Mouse (Mus musculus): ENCODE data around the gene Llgl2. TPM values are rescaled to one million over a fixed set of nuclear protein-coding genes. Genes with fewer than 3 reads are reported as not detected.

The Llgl2 gene
- total and polyA plus RNA-seq, 2 experiments, result 15.8 to 46.8 TPM

DNA sequence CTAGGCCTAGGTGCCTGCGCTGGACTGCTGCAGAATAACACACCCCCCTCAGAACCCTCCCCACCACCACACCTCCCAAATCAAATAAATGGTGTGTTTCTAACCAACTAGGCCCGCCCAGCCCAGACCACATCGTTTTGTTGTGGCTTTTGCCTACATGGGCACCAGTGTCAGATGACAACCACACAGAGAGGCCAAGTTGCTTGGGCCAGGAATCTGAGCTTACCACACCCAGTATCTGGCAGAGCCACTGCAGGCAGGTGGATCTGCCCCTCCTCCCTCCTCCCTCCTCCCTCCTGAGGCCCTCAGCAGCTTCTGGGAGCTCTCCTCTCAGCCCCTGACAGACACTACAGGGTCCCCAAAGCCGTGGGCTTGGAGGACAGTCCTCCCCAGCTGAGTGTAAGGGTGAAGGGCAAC, 15.1 kb downstream of the Llgl2 start:
- peak; percentile 89 for DNase-seq (ENCODE audit: extremely low read depth, low read depth, low spot score)
- Histone ChIP-seq H3K4me3 (ENCODE audit: insufficient read depth, low read depth, low read length) (no peak overlapping the region), H3K27me3 (ENCODE audit: control insufficient read depth, insufficient read depth, low read length) (no peaks in the 10 kb centered on the region), H3K36me3 (ENCODE audit: control insufficient read depth, insufficient read depth, low read length) (no peaks in the 10 kb centered on the region), H3K27ac (replicated peaks; ENCODE audit: insufficient read depth, low read depth, low read length) (no peak overlapping the region; the same call in 1 of the 2 replicates), H3K9ac (ENCODE audit: low read depth, low read length) (no peak overlapping the region), H3K4me1 (ENCODE audit: control insufficient read depth, insufficient read depth, low read length) (peaks cover 27% of the 10 kb centered on the region), H3K79me2 (ENCODE audit: control insufficient read depth, insufficient read depth, low read length) (peaks cover 11% of the 10 kb centered on the region; the same call in 1 of the 2 replicates)
- 32% methylated on average over 4 of the region's 4 CpGs for WGBS
- TF ChIP-seq POLR2A (IDR thresholded peaks at IDR 0.05; ENCODE audit: extremely low read depth, insufficient read depth, low read length) (no peak), CTCF (IDR thresholded peaks at IDR 0.05; ENCODE audit: low read depth, low read length) (no peak)

DNA sequence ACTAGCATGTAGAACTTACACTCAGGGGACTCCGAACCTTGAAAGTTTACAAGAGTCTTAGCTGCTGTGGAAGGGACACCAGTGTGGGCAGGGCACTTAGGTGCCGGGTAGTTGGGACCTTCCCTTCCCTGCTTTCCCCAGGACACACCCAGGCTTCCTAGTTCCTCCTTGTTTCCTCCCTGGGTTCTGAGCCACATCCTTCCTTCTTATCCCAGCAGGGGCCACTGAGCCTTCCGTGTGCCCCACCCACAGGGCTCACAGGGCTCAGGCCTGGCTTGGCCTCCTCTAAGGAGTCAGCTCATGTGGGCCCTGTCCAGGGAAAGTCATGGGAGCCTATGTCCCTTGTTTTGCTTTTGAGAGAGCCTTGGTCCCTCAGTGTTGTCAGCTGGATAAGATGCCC, 15.9 kb downstream of the Llgl2 start:
- no peak overlapping the region for H3K27ac ChIP-seq (replicated peaks; ENCODE audit: insufficient read depth, low read depth, low read length)
- no peak for DNase-seq (ENCODE audit: extremely low read depth, low read depth, low spot score)
- no peak overlapping the region for H3K4me3 ChIP-seq (ENCODE audit: insufficient read depth, low read depth, low read length)
- no peak overlapping the region for H3K9ac ChIP-seq (ENCODE audit: low read depth, low read length)
- H3K27me3 ChIP-seq (ENCODE audit: control insufficient read depth, insufficient read depth, low read length), result no peaks in the 10 kb centered on the region
- 80% methylated on average over 3 of the region's 3 CpGs for WGBS
- peaks cover 5% of the 10 kb centered on the region; the same call in 1 of the 2 replicates for H3K79me2 ChIP-seq (ENCODE audit: control insufficient read depth, insufficient read depth, low read length)
- no peaks in the 10 kb centered on the region for H3K36me3 ChIP-seq (ENCODE audit: control insufficient read depth, insufficient read depth, low read length)
- TF ChIP-seq CTCF (IDR thresholded peaks at IDR 0.05; ENCODE audit: low read depth, low read length), result no peak
- TF ChIP-seq POLR2A (IDR thresholded peaks at IDR 0.05; ENCODE audit: extremely low read depth, insufficient read depth, low read length), result no peak
- H3K4me1 ChIP-seq (ENCODE audit: control insufficient read depth, insufficient read depth, low read length), result peaks cover 32% of the 10 kb centered on the region

DNA sequence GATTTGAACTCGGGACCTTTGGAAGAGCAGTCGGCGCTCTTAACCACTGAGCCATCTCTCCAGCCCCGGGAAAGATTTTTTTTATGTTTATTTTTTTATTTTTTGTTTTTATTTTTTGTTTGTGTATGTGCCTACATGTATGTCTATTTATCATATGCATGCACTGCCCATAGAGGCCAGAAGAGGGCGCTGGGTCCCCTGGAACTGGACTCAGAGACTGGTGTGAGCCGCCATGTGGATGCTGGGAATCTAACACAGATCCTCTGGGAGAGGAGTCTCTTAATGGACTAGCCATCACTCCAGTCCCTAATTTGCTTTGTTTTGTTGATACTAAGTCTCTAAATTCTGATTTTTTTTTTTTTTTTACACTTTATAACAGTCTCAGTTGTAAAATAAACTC, 17.2 kb downstream of the Llgl2 start:
- Histone ChIP-seq H3K27ac (replicated peaks; ENCODE audit: insufficient read depth, low read depth, low read length) (no peak overlapping the region), H3K9ac (ENCODE audit: low read depth, low read length) (no peak overlapping the region), H3K27me3 (ENCODE audit: control insufficient read depth, insufficient read depth, low read length) (no peaks in the 10 kb centered on the region), H3K4me1 (ENCODE audit: control insufficient read depth, insufficient read depth, low read length) (peaks cover 32% of the 10 kb centered on the region), H3K79me2 (ENCODE audit: control insufficient read depth, insufficient read depth, low read length) (peaks cover 5% of the 10 kb centered on the region; the same call in 1 of the 2 replicates), H3K4me3 (ENCODE audit: insufficient read depth, low read depth, low read length) (no peak overlapping the region), H3K36me3 (ENCODE audit: control insufficient read depth, insufficient read depth, low read length) (peaks cover 6% of the 10 kb centered on the region; the same call in 1 of the 2 replicates)
- WGBS, result 91% methylated on average over 6 of the region's 6 CpGs
- TF ChIP-seq CTCF (IDR thresholded peaks at IDR 0.05; ENCODE audit: low read depth, low read length) (peak; percentile 50), POLR2A (IDR thresholded peaks at IDR 0.05; ENCODE audit: extremely low read depth, insufficient read depth, low read length) (no peak)
- DNase-seq (ENCODE audit: extremely low read depth, low read depth, low spot score), result no peak

DNA sequence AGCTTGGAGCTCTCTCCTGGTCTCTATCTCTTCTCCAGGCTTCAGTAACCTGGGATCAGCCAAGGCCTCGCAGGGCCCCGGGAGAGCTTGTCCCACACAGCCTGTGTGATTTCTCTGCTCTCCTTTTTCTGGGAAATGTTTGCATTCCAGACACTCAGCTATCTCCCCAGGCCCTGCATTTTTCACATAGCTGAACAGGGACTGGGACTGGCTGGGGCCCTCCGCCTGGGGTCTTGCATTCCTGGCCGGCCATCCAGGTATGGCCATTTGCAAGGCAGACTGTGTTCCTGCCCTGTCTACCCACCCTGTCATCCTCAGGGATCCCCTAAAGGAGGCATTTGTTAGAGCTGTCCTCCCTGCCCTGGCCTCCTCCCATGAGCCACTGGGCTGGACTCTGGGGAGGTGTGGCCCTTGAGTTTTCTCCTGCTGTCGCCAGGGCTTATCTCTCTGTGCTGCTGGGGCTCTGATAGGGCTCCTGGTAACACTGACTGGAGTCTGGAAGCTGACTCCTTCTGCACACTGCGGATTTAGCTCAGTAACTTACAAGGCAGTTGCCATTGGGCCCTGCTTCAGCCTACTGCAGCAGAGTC, 18.2 kb downstream of the Llgl2 start:
- 28% methylated on average over 6 of the region's 6 CpGs for WGBS
- peaks cover 32% of the 10 kb centered on the region for H3K4me1 ChIP-seq (ENCODE audit: control insufficient read depth, insufficient read depth, low read length)

DNA sequence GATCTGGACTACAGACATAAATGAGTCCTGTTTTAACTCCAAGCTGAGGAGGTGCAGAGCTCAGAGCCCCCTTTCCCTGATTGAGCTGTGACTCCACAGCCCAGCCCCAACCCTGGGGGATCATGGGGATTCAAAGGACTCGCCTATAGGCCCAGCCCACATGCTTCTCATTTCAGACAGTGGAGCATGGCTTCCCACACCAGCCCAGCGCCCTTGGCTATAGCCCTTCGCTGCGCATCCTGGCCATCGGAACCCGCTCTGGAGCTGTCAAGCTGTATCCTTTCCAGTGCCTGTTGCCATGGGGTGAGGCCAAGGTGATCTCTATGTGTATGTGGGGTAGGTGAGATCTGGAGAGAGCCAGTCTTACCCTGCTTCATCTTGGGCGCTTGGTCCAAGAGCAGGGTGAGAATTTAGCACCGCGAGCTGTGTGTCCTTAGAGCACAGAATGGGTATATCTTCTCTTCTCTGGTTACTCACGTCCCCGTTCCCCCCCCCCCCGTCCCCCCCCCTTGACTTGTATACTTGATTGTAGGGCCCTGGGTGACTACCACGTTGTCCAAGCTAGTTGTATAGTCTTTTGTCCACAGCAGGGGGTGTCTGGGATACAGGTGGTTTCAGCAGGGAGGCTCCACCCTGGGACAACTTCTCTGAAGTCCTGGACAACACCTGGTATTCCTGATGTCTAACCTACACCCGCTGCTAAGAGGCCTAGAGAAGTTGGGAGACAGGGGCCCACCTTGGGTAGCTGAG, 19.5 kb downstream of the Llgl2 start:
- Histone ChIP-seq H3K79me2 (ENCODE audit: control insufficient read depth, insufficient read depth, low read length) (peaks cover 5% of the 10 kb centered on the region; the same call in 1 of the 2 replicates), H3K4me1 (ENCODE audit: control insufficient read depth, insufficient read depth, low read length) (peaks cover 23% of the 10 kb centered on the region), H3K27me3 (ENCODE audit: control insufficient read depth, insufficient read depth, low read length) (no peaks in the 10 kb centered on the region), H3K9ac (ENCODE audit: low read depth, low read length) (no peak overlapping the region), H3K4me3 (ENCODE audit: insufficient read depth, low read depth, low read length) (no peak overlapping the region), H3K36me3 (ENCODE audit: control insufficient read depth, insufficient read depth, low read length) (peaks cover 10% of the 10 kb centered on the region; the same call in 1 of the 2 replicates), H3K27ac (replicated peaks; ENCODE audit: insufficient read depth, low read depth, low read length) (peak overlapping the region; percentile 32; the same call in 1 of the 2 replicates)
- 77% methylated on average over 12 of the region's 14 CpGs for WGBS
- TF ChIP-seq POLR2A (IDR thresholded peaks at IDR 0.05; ENCODE audit: extremely low read depth, insufficient read depth, low read length), result no peak
- TF ChIP-seq CTCF (IDR thresholded peaks at IDR 0.05; ENCODE audit: low read depth, low read length), result no peak
- DNase-seq (ENCODE audit: extremely low read depth, low read depth, low spot score), result no peak

More for the DNA sequence above, 18.2 kb downstream of the Llgl2 start:
- Histone ChIP-seq H3K27me3 (ENCODE audit: control insufficient read depth, insufficient read depth, low read length) (no peaks in the 10 kb centered on the region), H3K79me2 (ENCODE audit: control insufficient read depth, insufficient read depth, low read length) (peaks cover 5% of the 10 kb centered on the region; the same call in 1 of the 2 replicates), H3K27ac (replicated peaks; ENCODE audit: insufficient read depth, low read depth, low read length) (peak overlapping the region; percentile 65), H3K36me3 (ENCODE audit: control insufficient read depth, insufficient read depth, low read length) (peaks cover 8% of the 10 kb centered on the region; the same call in 1 of the 2 replicates), H3K9ac (ENCODE audit: low read depth, low read length) (0 out of 2 replicates have a peak overlapping the region, but pooled peaks have one; percentile 12), H3K4me3 (ENCODE audit: insufficient read depth, low read depth, low read length) (no peak overlapping the region)
- DNase-seq (ENCODE audit: extremely low read depth, low read depth, low spot score), result peak; percentile 77
- TF ChIP-seq POLR2A (IDR thresholded peaks at IDR 0.05; ENCODE audit: extremely low read depth, insufficient read depth, low read length) (no peak), CTCF (IDR thresholded peaks at IDR 0.05; ENCODE audit: low read depth, low read length) (no peak)

Measured in liver, adult 2 months (tissue).